Mouse (Mus musculus) liver, postnatal 0 days (tissue): Measurements from ENCODE around the gene Zfp609.

Experiments used
- CTCF ChIP-seq: sonication (generic); IDR thresholded peaks from 2 replicates; pipeline ENCODE4 v1.5.1; 2016; ENCODE audit warnings: antibody characterized with exemption, low read depth
- EP300 ChIP-seq: IDR thresholded peaks from 2 replicates; pipeline ENCODE4 v1.6.1; 2016; ENCODE audit warnings: antibody characterized with exemption, low read depth, mild to moderate bottlenecking

GRCm38 (mm10) chr9:65677119-65677462 lies 150.3 kb downstream of the Zfp609 start:
- no peak for TF ChIP-seq EP300
- no peak for TF ChIP-seq CTCF
